Mouse (Mus musculus): ENCODE measurements at regions not wholly inside any gene's neighbourhood (a gene's known extent, or its start where the extent isn't known, plus 50 kb on each side); places are given as distances from the start of the nearest gene placed in this dataset.

- TF ChIP-seq GATA1 (IDR thresholded peaks at IDR 0.05; ENCODE audit: low read depth, low read length), result no peak
- no peak for TF ChIP-seq MEF2A (IDR thresholded peaks at IDR 0.05; ENCODE audit: extremely low read depth, insufficient replicate concordance, low read depth, low read length, poor library complexity, severe bottlenecking)
- no peak for TF ChIP-seq UBTF (IDR thresholded peaks at IDR 0.05; ENCODE audit: borderline replicate concordance, insufficient read depth, low read depth, low read length)
These were observed 145.9 kb downstream of the BC067074 start (continued) for GRCm38 (mm10) chr13:113438872-113439271.

- Histone ChIP-seq H3K4me3 (ENCODE audit: control insufficient read depth in 1 of 2, insufficient read depth in 1 of 2, low read depth in 2 of 2, low read length in 2 of 2) (no peak overlapping the region), H3K27ac (ENCODE audit: control insufficient read depth, low read depth, low read length) (no peak overlapping the region), H3K9me3 (replicated peaks; ENCODE audit: insufficient read depth, low read length) (no peaks in the 10 kb centered on the region), H3K9ac (ENCODE audit: control insufficient read depth, low read depth, low read length, poor library complexity, severe bottlenecking) (no peak overlapping the region), H3K4me1 (ENCODE audit: control insufficient read depth in 1 of 2, insufficient read depth in 2 of 2, low read length in 2 of 2) (no peaks in the 10 kb centered on the region), H3K36me3 (ENCODE audit: control insufficient read depth in 1 of 2, insufficient read depth in 2 of 2, low read length in 2 of 2) (no peaks in the 10 kb centered on the region), H3K79me2 (ENCODE audit: control insufficient read depth, insufficient read depth, low read length, poor library complexity) (no peaks in the 10 kb centered on the region), H3K27me3 (ENCODE audit: control insufficient read depth in 1 of 2, insufficient read depth in 2 of 2, low read length in 2 of 2) (no peaks in the 10 kb centered on the region)
- DNase-seq (ENCODE audit: low read depth, low spot score), result no peak
- TF ChIP-seq MYC (IDR thresholded peaks at IDR 0.05; ENCODE audit: low read depth, low read length), result no peak
- TF ChIP-seq POLR2AphosphoS5 (IDR thresholded peaks at IDR 0.05; ENCODE audit: borderline replicate concordance, low read depth, low read length), result no peak
- no peak for TF ChIP-seq ZNF384 (IDR thresholded peaks at IDR 0.05; ENCODE audit: low read depth, low read length)
- no peak for TF ChIP-seq MAZ (IDR thresholded peaks at IDR 0.05; ENCODE audit: low read depth, low read length)
- TF ChIP-seq SMC3 (IDR thresholded peaks at IDR 0.05; ENCODE audit: low read depth, low read length), result no peak
- no peak for TF ChIP-seq ZMIZ1 (IDR thresholded peaks at IDR 0.05; ENCODE audit: low read depth, low read length)
- no peak for TF ChIP-seq EP300 (IDR thresholded peaks at IDR 0.05; ENCODE audit: low read depth in 1 of 2, low read length in 2 of 2)
- TF ChIP-seq JUND (IDR thresholded peaks at IDR 0.05; ENCODE audit: low read depth, low read length), result no peak
- TF ChIP-seq SIN3A (IDR thresholded peaks at IDR 0.05; ENCODE audit: low read length), result no peak
- TF ChIP-seq BHLHE40 (IDR thresholded peaks at IDR 0.05; ENCODE audit: borderline replicate concordance, low read depth, low read length), result no peak
- TF ChIP-seq MXI1 (IDR thresholded peaks at IDR 0.05; ENCODE audit: low read depth, low read length), result no peak
- no peak for TF ChIP-seq CTCF (IDR thresholded peaks at IDR 0.05 in 2 of 3, conservative IDR thresholded peaks at IDR 0.05 in 1 of 3; ENCODE audit: control insufficient read depth in 1 of 3, insufficient read depth in 1 of 3, low read depth in 2 of 3, low read length in 3 of 3, poor library complexity in 1 of 3, severe bottlenecking in 1 of 3)
- TF ChIP-seq KAT2A (conservative IDR thresholded peaks at IDR 0.05; ENCODE audit: low read depth, low read length), result no peak
- TF ChIP-seq GABPA (IDR thresholded peaks at IDR 0.05; ENCODE audit: low read depth, low read length), result no peak
These were observed 143.3 kb downstream of the BC067074 start for GRCm38 (mm10) chr13:113436288-113436687.

- H3K4me1 ChIP-seq (ENCODE audit: control insufficient read depth in 1 of 2, insufficient read depth in 2 of 2, low read length in 2 of 2), result no peaks in the 10 kb centered on the region
- no peaks in the 10 kb centered on the region for H3K27me3 ChIP-seq (ENCODE audit: control insufficient read depth in 1 of 2, insufficient read depth in 2 of 2, low read length in 2 of 2)
- DNase-seq (ENCODE audit: low read depth, low spot score), result no peak
- no peak for TF ChIP-seq NELFE (IDR thresholded peaks at IDR 0.05; ENCODE audit: low read depth, low read length)
- no peak for TF ChIP-seq BHLHE40 (IDR thresholded peaks at IDR 0.05; ENCODE audit: borderline replicate concordance, low read depth, low read length)
- no peak for TF ChIP-seq NRF1 (IDR thresholded peaks at IDR 0.05; ENCODE audit: insufficient read depth, low read depth, low read length, poor library complexity, severe bottlenecking)
- H3K27ac ChIP-seq (ENCODE audit: control insufficient read depth, low read depth, low read length), result no peak overlapping the region
- no peaks in the 10 kb centered on the region for H3K79me2 ChIP-seq (ENCODE audit: control insufficient read depth, insufficient read depth, low read length, poor library complexity)
- no peak overlapping the region for H3K4me3 ChIP-seq (ENCODE audit: control insufficient read depth in 1 of 2, insufficient read depth in 1 of 2, low read depth in 2 of 2, low read length in 2 of 2)
- no peaks in the 10 kb centered on the region for H3K9me3 ChIP-seq (replicated peaks; ENCODE audit: insufficient read depth, low read length)
- H3K9ac ChIP-seq (ENCODE audit: control insufficient read depth, low read depth, low read length, poor library complexity, severe bottlenecking), result no peak overlapping the region
- no peaks in the 10 kb centered on the region for H3K36me3 ChIP-seq (ENCODE audit: control insufficient read depth in 1 of 2, insufficient read depth in 2 of 2, low read length in 2 of 2)
These were observed 142.2 kb downstream of the BC067074 start for GRCm38 (mm10) chr13:113435117-113435516.
